23 mouse cellular contexts compared by ENCODE assay signal in genomic region chr2:74653781-74654535, GRCm38 (mm10). TPM values are rescaled to one million over a fixed set of nuclear protein-coding genes. Genes with fewer than 3 reads are reported as not detected.
DNase-seq lines count a peak whose midpoint lies in the region; ATAC-seq lines count a peak whose summit lies in the region.
"Had no signal": no experiment of that assay in that cellular context is flagged by ENCODE, and none has a peak within 500 bp of the region (broad histone marks: within the 10 kb centered on the region; RNA-seq: fewer than 3 reads in every experiment).

No protein-coding gene starts in this region.

- ATAC-seq in forebrain, embryonic 11.5 days (replicated peaks; ENCODE audit: low FRiP score): no peak
- ATAC-seq in forebrain, embryonic 13.5 days: no peak
- ATAC-seq in limb, embryonic 11.5 days (ENCODE audit: insufficient number of reproducible peaks, low FRiP score, low TSS enrichment, low read depth): no peak
- ATAC-seq in hindbrain, embryonic 12.5 days (ENCODE audit: low FRiP score): no peak
- ATAC-seq: intestine, embryonic 15.5 days; liver, embryonic 12.5 days had no signal

- H3K4me3 ChIP-seq in forebrain, embryonic 11.5 days (ENCODE audit: low read depth, low read length): no peak overlapping the region
- no peak overlapping the region for H3K4me3 ChIP-seq in forebrain, embryonic 13.5 days
- H3K4me3 ChIP-seq in limb, embryonic 11.5 days (ENCODE audit: low read depth, low read length): no peak overlapping the region
- H3K4me3 ChIP-seq in limb, embryonic 10.5 days: no peak overlapping the region
- H3K4me3 ChIP-seq in hindbrain, embryonic 12.5 days: no peak overlapping the region
- H3K4me3 ChIP-seq: embryonic facial prominence, embryonic 15.5 days; heart, embryonic 13.5 days; intestine, embryonic 15.5 days; liver, embryonic 12.5 days; myocyte had no signal

- H3K4me2 ChIP-seq in forebrain, embryonic 11.5 days (ENCODE audit: low read depth, low read length, severe bottlenecking): no peak overlapping the region
- H3K4me2 ChIP-seq in forebrain, embryonic 13.5 days: no peak overlapping the region
- H3K4me2 ChIP-seq in limb, embryonic 11.5 days (ENCODE audit: low read depth, severe bottlenecking): no peak overlapping the region
- H3K4me2 ChIP-seq in hindbrain, embryonic 12.5 days (replicated peaks): peak overlapping the region; percentile 52; the same call in 1 of the 2 replicates
- H3K4me2 ChIP-seq: embryonic facial prominence, embryonic 15.5 days; heart, embryonic 13.5 days; intestine, embryonic 15.5 days; liver, embryonic 12.5 days; midbrain, embryonic 12.5 days had no signal

- peak; percentile 47 for DNase-seq in forebrain, embryonic 11.5 days (ENCODE audit: low spot score)
- peak; percentile 52 for DNase-seq in limb, embryonic 11.5 days (ENCODE audit: low spot score)
- no peak for DNase-seq in limb, embryonic 10.5 days (ENCODE audit: low spot score)
- DNase-seq in mesoderm, embryonic 11.5 days (ENCODE audit: low read depth, low spot score): peak; percentile 30
- DNase-seq in cerebellum, postnatal 36 days: no peak
- DNase-seq in heart, adult 9 months (ENCODE audit: low spot score in 2 of 2): no peak
- DNase-seq: adrenal gland, postnatal 14 days; cerebellum, adult 11-12 months; gastrocnemius, postnatal 10 days; lung, adult 2 months; lung, postnatal 4 days; thymus, postnatal 14 days had no signal

- H3K9me3 ChIP-seq in forebrain, embryonic 11.5 days (ENCODE audit: control insufficient read depth, low read length): no peaks in the 10 kb centered on the region
- H3K9me3 ChIP-seq in forebrain, embryonic 13.5 days (replicated peaks): no peaks in the 10 kb centered on the region
- no peaks in the 10 kb centered on the region for H3K9me3 ChIP-seq in limb, embryonic 11.5 days (ENCODE audit: control insufficient read depth, low read length)
- H3K9me3 ChIP-seq in limb, embryonic 10.5 days (replicated peaks): no peaks in the 10 kb centered on the region
- no peaks in the 10 kb centered on the region; the same call in 1 of the 2 replicates for H3K9me3 ChIP-seq in hindbrain, embryonic 12.5 days (replicated peaks)
- H3K9me3 ChIP-seq: embryonic facial prominence, embryonic 15.5 days; heart, embryonic 13.5 days; intestine, embryonic 15.5 days; liver, embryonic 12.5 days; midbrain, embryonic 12.5 days had no signal

- H3K9ac ChIP-seq in forebrain, embryonic 11.5 days (ENCODE audit: low read length): no peak overlapping the region
- no peak overlapping the region for H3K9ac ChIP-seq in forebrain, embryonic 13.5 days
- H3K9ac ChIP-seq in limb, embryonic 11.5 days (ENCODE audit: low read length): no peak overlapping the region
- no peak overlapping the region for H3K9ac ChIP-seq in hindbrain, embryonic 12.5 days
- H3K9ac ChIP-seq: embryonic facial prominence, embryonic 15.5 days; heart, embryonic 13.5 days; intestine, embryonic 15.5 days; liver, embryonic 12.5 days; midbrain, embryonic 12.5 days had no signal

- H3K4me1 ChIP-seq in forebrain, embryonic 11.5 days (replicated peaks; ENCODE audit: control insufficient read depth, insufficient read depth, low read length): peaks cover 9% of the 10 kb centered on the region; the same call in 1 of the 2 replicates
- H3K4me1 ChIP-seq in forebrain, embryonic 13.5 days: peaks cover 13% of the 10 kb centered on the region
- peaks cover 14% of the 10 kb centered on the region for H3K4me1 ChIP-seq in limb, embryonic 11.5 days (ENCODE audit: control insufficient read depth, insufficient read depth, low read length)
- H3K4me1 ChIP-seq in limb, embryonic 10.5 days: peaks cover 54% of the 10 kb centered on the region
- H3K4me1 ChIP-seq in hindbrain, embryonic 12.5 days: peaks cover 9% of the 10 kb centered on the region

- no peak overlapping the region for H3K27ac ChIP-seq in forebrain, embryonic 11.5 days (ENCODE audit: low read depth, low read length)
- H3K27ac ChIP-seq in forebrain, embryonic 13.5 days: no peak overlapping the region
- H3K27ac ChIP-seq in limb, embryonic 11.5 days (replicated peaks; ENCODE audit: low read depth, low read length): no peak overlapping the region
- H3K27ac ChIP-seq in limb, embryonic 10.5 days: no peak overlapping the region
- H3K27ac ChIP-seq in hindbrain, embryonic 12.5 days: no peak overlapping the region
- H3K27ac ChIP-seq: embryonic facial prominence, embryonic 15.5 days; heart, embryonic 13.5 days; intestine, embryonic 15.5 days; liver, embryonic 12.5 days; midbrain, embryonic 12.5 days had no signal

- peaks cover 84% of the 10 kb centered on the region for H3K27me3 ChIP-seq in forebrain, embryonic 11.5 days (ENCODE audit: control insufficient read depth, insufficient read depth, low read length)
- H3K27me3 ChIP-seq in forebrain, embryonic 13.5 days: peaks cover 88% of the 10 kb centered on the region
- peaks cover 55% of the 10 kb centered on the region for H3K27me3 ChIP-seq in limb, embryonic 11.5 days (ENCODE audit: control insufficient read depth, insufficient read depth, low read length)
- H3K27me3 ChIP-seq in limb, embryonic 10.5 days (ENCODE audit: low read depth, poor library complexity, severe bottlenecking): peaks cover 98% of the 10 kb centered on the region
- peaks cover 81% of the 10 kb centered on the region for H3K27me3 ChIP-seq in hindbrain, embryonic 12.5 days
- H3K27me3 ChIP-seq: CH12.LX had no signal

- no peaks in the 10 kb centered on the region for H3K36me3 ChIP-seq in forebrain, embryonic 11.5 days (ENCODE audit: control insufficient read depth, insufficient read depth, low read length)
- no peaks in the 10 kb centered on the region for H3K36me3 ChIP-seq in forebrain, embryonic 13.5 days (ENCODE audit: poor library complexity, severe bottlenecking)
- H3K36me3 ChIP-seq in limb, embryonic 11.5 days (ENCODE audit: control insufficient read depth, insufficient read depth, low read length): no peaks in the 10 kb centered on the region
- H3K36me3 ChIP-seq in limb, embryonic 10.5 days: no peaks in the 10 kb centered on the region
- no peaks in the 10 kb centered on the region for H3K36me3 ChIP-seq in hindbrain, embryonic 12.5 days
- H3K36me3 ChIP-seq: embryonic facial prominence, embryonic 15.5 days; heart, embryonic 13.5 days; intestine, embryonic 15.5 days; liver, embryonic 12.5 days; midbrain, embryonic 12.5 days had no signal

- 13% methylated on average over 17 of the region's 17 CpGs for WGBS in forebrain, embryonic 11.5 days
- WGBS in forebrain, embryonic 13.5 days: 10% methylated on average over 17 of the region's 17 CpGs
- WGBS in limb, embryonic 11.5 days: 13% methylated on average over 17 of the region's 17 CpGs
- 14% methylated on average over 17 of the region's 17 CpGs for WGBS in limb, embryonic 10.5 days
- WGBS in hindbrain, embryonic 12.5 days: 12% methylated on average over 17 of the region's 17 CpGs

RNA-seq across cellular contexts. Expression of gene Evx2, which starts 5.4 kb away (rescaled TPM):
- polyA plus RNA-seq in forebrain, embryonic 11.5 days (2014; fragmentation: Nextera tagmentation; extraction: Ambion mirVana): not detected in 2 replicates
- polyA plus RNA-seq in forebrain, embryonic 13.5 days (2015; fragmentation: Nextera tagmentation; extraction: Ambion mirVana): not detected in 2 replicates
- polyA plus RNA-seq in limb, embryonic 11.5 days (2014; fragmentation: Nextera tagmentation; extraction: Ambion mirVana): 3.3 and 3.8 TPM in 2 replicates
- polyA plus RNA-seq in limb, embryonic 10.5 days (2016; fragmentation: Nextera tagmentation; extraction: Ambion mirVana): 0.84 TPM in 1 of 2 replicates, not detected in the other
- polyA plus RNA-seq in hindbrain, embryonic 12.5 days (2016; fragmentation: Nextera tagmentation; extraction: Ambion mirVana): 2.7 and 3.2 TPM in 2 replicates
- polyA plus RNA-seq: embryonic facial prominence, embryonic 15.5 days; heart, embryonic 13.5 days; kidney, embryonic 16.5 days; liver, embryonic 12.5 days; lung, adult 2 months; myocyte had no signal

RNA-seq across cellular contexts. Expression of gene Hoxd13, which starts 14.2 kb away (rescaled TPM):
- polyA plus RNA-seq in forebrain, embryonic 11.5 days (2014; fragmentation: Nextera tagmentation; extraction: Ambion mirVana): not detected in 2 replicates
- polyA plus RNA-seq in forebrain, embryonic 13.5 days (2015; fragmentation: Nextera tagmentation; extraction: Ambion mirVana): not detected in 2 replicates
- 55.3 and 59.8 TPM in 2 replicates for polyA plus RNA-seq in limb, embryonic 11.5 days (2014; fragmentation: Nextera tagmentation; extraction: Ambion mirVana)
- polyA plus RNA-seq in limb, embryonic 10.5 days (2016; fragmentation: Nextera tagmentation; extraction: Ambion mirVana): 9.3 and 17.8 TPM in 2 replicates
- not detected in 2 replicates for polyA plus RNA-seq in hindbrain, embryonic 12.5 days (2016; fragmentation: Nextera tagmentation; extraction: Ambion mirVana)
- polyA plus RNA-seq: embryonic facial prominence, embryonic 15.5 days; heart, embryonic 13.5 days; liver, embryonic 12.5 days; midbrain, embryonic 12.5 days; myocyte; testis, adult 2 months had no signal

RNA-seq across cellular contexts. Expression of gene Hoxd12, which starts 20.9 kb away (rescaled TPM):
- polyA plus RNA-seq in forebrain, embryonic 11.5 days (2014; fragmentation: Nextera tagmentation; extraction: Ambion mirVana): not detected in 2 replicates
- not detected in 2 replicates for polyA plus RNA-seq in forebrain, embryonic 13.5 days (2015; fragmentation: Nextera tagmentation; extraction: Ambion mirVana)
- polyA plus RNA-seq in limb, embryonic 11.5 days (2014; fragmentation: Nextera tagmentation; extraction: Ambion mirVana): 80.7 and 82.2 TPM in 2 replicates
- 26.0 and 44.8 TPM in 2 replicates for polyA plus RNA-seq in limb, embryonic 10.5 days (2016; fragmentation: Nextera tagmentation; extraction: Ambion mirVana)
- not detected in 2 replicates for polyA plus RNA-seq in hindbrain, embryonic 12.5 days (2016; fragmentation: Nextera tagmentation; extraction: Ambion mirVana)
- polyA plus RNA-seq: embryonic facial prominence, embryonic 15.5 days; heart, embryonic 13.5 days; liver, embryonic 12.5 days; lung, adult 2 months; midbrain, embryonic 12.5 days; myocyte; testis, adult 2 months had no signal

RNA-seq across cellular contexts. Expression of gene Hoxd11, which starts 25.4 kb away (rescaled TPM):
- polyA plus RNA-seq in forebrain, embryonic 11.5 days (2014; fragmentation: Nextera tagmentation; extraction: Ambion mirVana): not detected in 2 replicates
- not detected in 2 replicates for polyA plus RNA-seq in forebrain, embryonic 13.5 days (2015; fragmentation: Nextera tagmentation; extraction: Ambion mirVana)
- polyA plus RNA-seq in limb, embryonic 11.5 days (2014; fragmentation: Nextera tagmentation; extraction: Ambion mirVana): 59.6 and 64.4 TPM in 2 replicates
- polyA plus RNA-seq in limb, embryonic 10.5 days (2016; fragmentation: Nextera tagmentation; extraction: Ambion mirVana): 31.0 and 34.6 TPM in 2 replicates
- polyA plus RNA-seq in hindbrain, embryonic 12.5 days (2016; fragmentation: Nextera tagmentation; extraction: Ambion mirVana): not detected in 2 replicates
- polyA plus RNA-seq: embryonic facial prominence, embryonic 15.5 days; heart, embryonic 13.5 days; liver, embryonic 12.5 days; lung, adult 2 months; midbrain, embryonic 12.5 days; myocyte; testis, adult 2 months had no signal

RNA-seq across cellular contexts. Expression of gene Hoxd10, which starts 37.8 kb away (rescaled TPM):
- polyA plus RNA-seq in forebrain, embryonic 11.5 days (2014; fragmentation: Nextera tagmentation; extraction: Ambion mirVana): not detected in 2 replicates
- polyA plus RNA-seq in forebrain, embryonic 13.5 days (2015; fragmentation: Nextera tagmentation; extraction: Ambion mirVana): not detected in 2 replicates
- 52.0 and 55.0 TPM in 2 replicates for polyA plus RNA-seq in limb, embryonic 11.5 days (2014; fragmentation: Nextera tagmentation; extraction: Ambion mirVana)
- 51.1 and 68.0 TPM in 2 replicates for polyA plus RNA-seq in limb, embryonic 10.5 days (2016; fragmentation: Nextera tagmentation; extraction: Ambion mirVana)
- not detected in 2 replicates for polyA plus RNA-seq in hindbrain, embryonic 12.5 days (2016; fragmentation: Nextera tagmentation; extraction: Ambion mirVana)
- polyA plus RNA-seq: liver, embryonic 12.5 days; lung, adult 2 months; midbrain, embryonic 12.5 days; myocyte had no signal

Comparison
In these comparisons a context has a peak if more than half of its experiments do, and no peak if none do; other contexts are left out.
1. DNase-seq: peak in forebrain, embryonic 11.5 days (single experiment), limb, embryonic 11.5 days (single experiment) and mesoderm, embryonic 11.5 days (single experiment); none in limb, embryonic 10.5 days (single experiment), cerebellum, postnatal 36 days (0 of 2) and heart, adult 9 months (0 of 2).
2. RNA of gene Hoxd12, which starts 20.9 kb away (polyA plus RNA-seq): 80.7 to 82.2 TPM in limb, embryonic 11.5 days and 26.0 to 44.8 TPM in limb, embryonic 10.5 days; not detected in forebrain, embryonic 13.5 days, not detected in forebrain, embryonic 11.5 days and not detected in hindbrain, embryonic 12.5 days; every median in the first group is over 10 times any median in the second.